Mouse (Mus musculus) lung, embryonic 14.5 days (tissue): ENCODE measurements around the gene Myo9a. TPM values are rescaled to one million over a fixed set of nuclear protein-coding genes. Genes with fewer than 3 reads are reported as not detected.

Experiments used
- ATAC-seq: fragments of 200-750 bp; cut with Nextera tagmentation; 2 replicates; pipeline ENCODE4 v1.8.0; 2017; ENCODE audit warnings: mild to moderate bottlenecking, moderate TSS enrichment, moderate library complexity; ENCODE audit not compliant: insufficient read depth
- DNase-seq: peaks from one replicate; pipeline ENCODE4 v3.0.0-alpha.2; 2015
- H3K27ac ChIP-seq: fragments of 300-500 bp; sonication (generic); 2 replicates; pipeline ENCODE4 v1.5.1; 2014; ENCODE audit warnings: low read depth, mild to moderate bottlenecking, moderate library complexity
- H3K27me3 ChIP-seq: fragments of 300-500 bp; sonication (generic); 2 replicates; pipeline ENCODE4 v1.6.1; 2014; ENCODE audit warnings: low read length, control low read depth; ENCODE audit not compliant: insufficient read depth
- H3K36me3 ChIP-seq: fragments of 300-500 bp; sonication (generic); 2 replicates; pipeline ENCODE4 v1.6.1; 2014; ENCODE audit warnings: control low read depth; ENCODE audit not compliant: insufficient read depth
- H3K4me1 ChIP-seq: fragments of 300-500 bp; sonication (generic); 2 replicates; pipeline ENCODE4 v1.6.1; 2014; ENCODE audit warnings: antibody characterized with exemption, control low read depth; ENCODE audit not compliant: insufficient read depth
- H3K4me2 ChIP-seq: fragments of 300-500 bp; sonication (generic); 2 replicates; pipeline ENCODE4 v1.6.1; 2014; ENCODE audit warnings: mild to moderate bottlenecking
- H3K4me3 ChIP-seq: fragments of 300-500 bp; sonication (generic); 2 replicates; pipeline ENCODE4 v1.5.1; 2014; ENCODE audit warnings: low read depth, low read length
- H3K9ac ChIP-seq: fragments of 300-500 bp; sonication (generic); 2 replicates; pipeline ENCODE4 v1.6.1; 2014
- H3K9me3 ChIP-seq: fragments of 300-500 bp; sonication (generic); 2 replicates; pipeline ENCODE4 v1.6.1; 2016; ENCODE audit warnings: low read depth, low read length, control low read depth
- CTCF ChIP-seq: IDR thresholded peaks from 2 replicates; pipeline ENCODE4 v1.5.1; 2016; ENCODE audit warnings: antibody characterized with exemption, low read depth
- WGBS: fragments of 180-500 bp; shearing (Covaris S2); extraction: QIAGEN DNeasy Blood & Tissue Kit; methylation state at CpG from one replicate; pipeline ENCODE4 v1.1.7; 2014; 5-methylcytosine and 5-hydroxymethylcytosine counted together
- polyA plus RNA-seq: library from polyadenylated mRNA; unstranded; fragments of >200 nt; fragmentation: Nextera tagmentation; extraction: Ambion mirVana; gene quantifications from 2 replicates; pipeline ENCODE4 v1.2.1, GENCODE M21; 2014

Myo9a gene
- polyA plus RNA-seq, 1 experiment from 2014 or later = 17.6 TPM

- Histone ChIP-seq H3K27me3 (no peaks in the 10 kb centered on the region), H3K36me3 (no peaks in the 10 kb centered on the region), H3K27ac (no peak overlapping the region), H3K4me3 (no peak overlapping the region), H3K9ac (no peak overlapping the region), H3K4me1 (no peaks in the 10 kb centered on the region), H3K9me3 (no peaks in the 10 kb centered on the region), H3K4me2 (no peak overlapping the region)
- no peak for TF ChIP-seq CTCF
- 74% methylated on average over 4 of the region's 4 CpGs for WGBS
- ATAC-seq (no peak), DNase-seq (peak; percentile 29)
These were observed 32.5 kb upstream of the Myo9a start for GRCm38 (mm10) chr9:59718237-59718636.

GRCm38 (mm10) chr9:59721144-59721543 lies 29.6 kb upstream of the Myo9a start:
- 76% methylated on average over 5 of the region's 5 CpGs for WGBS
- no peak overlapping the region for H3K4me3 ChIP-seq

GRCm38 (mm10) chr9:59723096-59723657 lies 27.5 kb upstream of the Myo9a start:
- Histone ChIP-seq H3K9ac (no peak overlapping the region), H3K27ac (peak overlapping the region; percentile 78), H3K4me1 (0 out of 2 replicates have a peak, but pooled peaks cover 9% of the 10 kb centered on the region), H3K4me2 (peak overlapping the region; percentile 42; the same call in 1 of the 2 replicates), H3K9me3 (no peaks in the 10 kb centered on the region), H3K4me3 (no peak overlapping the region), H3K36me3 (no peaks in the 10 kb centered on the region), H3K27me3 (no peaks in the 10 kb centered on the region)
- DNase-seq (peak; percentile 94), ATAC-seq (peak; percentile 61; the same call in 1 of the 2 replicates)
- 9% methylated on average over 10 of the region's 10 CpGs for WGBS
- peak; percentile 89 for TF ChIP-seq CTCF

More at GRCm38 (mm10) chr9:59721144-59721543, 29.6 kb upstream of the Myo9a start:
- Histone ChIP-seq H3K27ac (no peak overlapping the region), H3K9ac (no peak overlapping the region), H3K4me2 (no peak overlapping the region), H3K4me1 (0 out of 2 replicates have a peak, but pooled peaks cover 9% of the 10 kb centered on the region), H3K27me3 (no peaks in the 10 kb centered on the region), H3K9me3 (no peaks in the 10 kb centered on the region), H3K36me3 (no peaks in the 10 kb centered on the region)
- no peak for TF ChIP-seq CTCF
- DNase-seq (no peak), ATAC-seq (no peak)

- DNase-seq (peak; percentile 75), ATAC-seq (peak; percentile 69)
- no peaks in the 10 kb centered on the region for H3K27me3 ChIP-seq
- peak overlapping the region; percentile 78 for H3K27ac ChIP-seq
- 0 out of 2 replicates have a peak, but pooled peaks cover 9% of the 10 kb centered on the region for H3K4me1 ChIP-seq
- no peak for TF ChIP-seq CTCF
- H3K4me3 ChIP-seq = no peak overlapping the region
- 43% methylated on average over 8 of the region's 8 CpGs for WGBS
- H3K4me2 ChIP-seq = no peak overlapping the region
- no peak overlapping the region for H3K9ac ChIP-seq
- no peaks in the 10 kb centered on the region for H3K36me3 ChIP-seq
- no peaks in the 10 kb centered on the region for H3K9me3 ChIP-seq
These were observed 26.8 kb upstream of the Myo9a start for GRCm38 (mm10) chr9:59723791-59724442.

- Histone ChIP-seq H3K27me3 (no peaks in the 10 kb centered on the region), H3K4me1 (0 out of 2 replicates have a peak, but pooled peaks cover 9% of the 10 kb centered on the region), H3K9me3 (no peaks in the 10 kb centered on the region), H3K9ac (no peak overlapping the region), H3K4me3 (no peak overlapping the region), H3K27ac (no peak overlapping the region), H3K4me2 (no peak overlapping the region), H3K36me3 (no peaks in the 10 kb centered on the region)
- ATAC-seq (no peak), DNase-seq (no peak)
- no peak for TF ChIP-seq CTCF
- 60% methylated on average over 10 of the region's 10 CpGs for WGBS
These were observed 25.2 kb upstream of the Myo9a start for GRCm38 (mm10) chr9:59725515-59725914.

- 67% methylated on average over 11 of the region's 11 CpGs for WGBS
- 0 out of 2 replicates have a peak, but pooled peaks cover 9% of the 10 kb centered on the region for H3K4me1 ChIP-seq
- TF ChIP-seq CTCF = no peak
- no peak for DNase-seq
- no peak overlapping the region for H3K9ac ChIP-seq
- H3K4me2 ChIP-seq = no peak overlapping the region
- H3K4me3 ChIP-seq = no peak overlapping the region
- H3K36me3 ChIP-seq = no peaks in the 10 kb centered on the region
- H3K9me3 ChIP-seq = no peaks in the 10 kb centered on the region
- no peaks in the 10 kb centered on the region for H3K27me3 ChIP-seq
- H3K27ac ChIP-seq = peak overlapping the region; percentile 9; the same call in 1 of the 2 replicates
- no peak for ATAC-seq
These were observed 23.0 kb upstream of the Myo9a start for GRCm38 (mm10) chr9:59727569-59728286.

GRCm38 (mm10) chr9:59731136-59731535 lies 19.6 kb upstream of the Myo9a start:
- Histone ChIP-seq H3K27ac (no peak overlapping the region), H3K36me3 (no peaks in the 10 kb centered on the region), H3K9me3 (no peaks in the 10 kb centered on the region), H3K4me1 (peaks cover 5% of the 10 kb centered on the region; the same call in 1 of the 2 replicates), H3K4me2 (no peak overlapping the region), H3K27me3 (no peaks in the 10 kb centered on the region), H3K9ac (no peak overlapping the region), H3K4me3 (no peak overlapping the region)
- no peak for TF ChIP-seq CTCF
- ATAC-seq (no peak), DNase-seq (no peak)
- WGBS = 84% methylated on average over 5 of the region's 5 CpGs
